Mouse (Mus musculus): Measurements from ENCODE around the gene Nvl.

The Nvl gene

DNA sequence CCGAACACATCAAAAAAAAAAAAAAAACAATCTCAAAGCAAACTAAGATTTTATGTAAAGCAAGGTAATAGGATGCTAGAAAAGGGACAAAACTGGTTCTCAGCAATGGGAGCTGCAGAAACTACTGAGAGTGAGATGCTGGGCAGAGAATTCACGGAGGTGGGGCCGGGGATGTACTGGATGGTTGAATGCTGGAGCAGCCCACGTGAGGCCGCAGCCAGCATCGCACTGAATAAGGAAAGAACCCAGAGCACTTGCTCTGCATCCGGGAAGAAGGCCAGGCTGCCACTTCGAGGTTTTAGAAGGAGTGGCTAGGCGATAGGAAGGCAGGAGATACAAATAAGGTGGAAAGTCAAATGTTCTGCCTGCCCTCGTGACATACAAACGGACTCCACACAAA is 74.3 kb downstream of the Nvl start:
- in situ Hi-C loops (cut with MboI, MseI): loop anchor here (25.0 kb wide), 1 partner anchor 1882 kb away; no protein-coding TSS in a partner anchor

DNA sequence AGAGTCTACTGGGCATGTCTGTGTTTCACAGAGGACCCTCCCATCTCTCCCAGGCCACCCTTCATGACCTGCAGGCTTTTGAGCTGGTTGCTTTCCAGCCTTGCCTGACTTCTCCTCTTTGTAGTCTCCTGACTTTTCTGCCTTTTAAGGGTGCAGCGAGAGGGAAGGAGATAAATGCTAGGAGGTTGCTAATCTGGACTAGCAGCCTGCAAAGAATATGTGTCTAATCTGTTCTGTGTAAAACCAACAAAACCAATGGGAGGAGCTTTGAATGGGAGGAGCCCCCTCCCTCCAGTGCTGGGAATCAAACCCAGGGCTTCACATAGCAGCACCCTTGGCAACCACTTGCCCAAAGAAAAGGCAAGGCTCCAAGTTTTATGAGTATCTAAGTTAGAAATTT is 75.7 kb downstream of the Nvl start:
- in situ Hi-C loops (cut with MboI, MseI): loop anchor here (25.0 kb wide), 1 partner anchor 1881 kb away; no protein-coding TSS in a partner anchor

DNA sequence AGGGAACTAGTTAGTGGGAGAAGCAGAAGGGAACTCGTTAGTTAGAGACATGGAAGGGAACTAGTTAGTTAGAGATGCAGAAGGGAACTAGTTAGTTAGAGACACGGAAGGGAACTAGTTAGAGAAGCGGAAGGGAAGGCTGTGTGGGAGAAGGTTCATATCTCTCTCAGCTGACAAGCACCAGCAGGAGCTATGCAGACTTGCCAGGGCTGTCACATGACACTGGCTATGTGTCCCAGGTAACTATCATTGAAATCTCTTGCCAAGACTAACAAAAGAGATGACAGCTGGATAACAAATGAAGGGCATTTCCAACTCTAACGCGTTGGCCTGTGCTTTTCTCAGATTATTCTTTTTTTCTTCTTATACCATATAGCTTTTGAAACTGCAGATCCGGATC is 79.4 kb downstream of the Nvl start:
- in situ Hi-C loops (cut with MboI, MseI): loop anchor here (25.0 kb wide), 1 partner anchor 1877 kb away; no protein-coding TSS in a partner anchor

DNA sequence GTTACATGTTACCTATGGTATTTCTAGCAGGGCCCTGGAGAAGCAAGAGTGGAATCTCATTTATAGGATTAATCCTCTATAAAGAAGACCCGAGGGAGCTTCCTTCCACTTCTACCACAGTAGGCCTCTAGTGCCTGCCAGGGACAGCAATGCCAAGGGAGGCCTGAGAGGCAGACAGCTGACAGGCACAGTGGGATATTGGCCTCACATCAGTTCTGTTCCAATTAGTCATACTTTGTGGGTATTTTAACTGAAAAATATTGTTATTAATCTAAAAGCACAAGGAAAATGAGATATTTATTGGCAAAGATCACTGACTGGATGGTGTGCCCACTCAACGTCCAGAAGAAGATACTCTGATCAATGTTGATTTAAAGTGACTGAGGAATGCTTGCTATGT is 80.0 kb downstream of the Nvl start:
- in situ Hi-C loops (cut with MboI, MseI): loop anchor here (25.0 kb wide), 1 partner anchor 1877 kb away; no protein-coding TSS in a partner anchor

DNA sequence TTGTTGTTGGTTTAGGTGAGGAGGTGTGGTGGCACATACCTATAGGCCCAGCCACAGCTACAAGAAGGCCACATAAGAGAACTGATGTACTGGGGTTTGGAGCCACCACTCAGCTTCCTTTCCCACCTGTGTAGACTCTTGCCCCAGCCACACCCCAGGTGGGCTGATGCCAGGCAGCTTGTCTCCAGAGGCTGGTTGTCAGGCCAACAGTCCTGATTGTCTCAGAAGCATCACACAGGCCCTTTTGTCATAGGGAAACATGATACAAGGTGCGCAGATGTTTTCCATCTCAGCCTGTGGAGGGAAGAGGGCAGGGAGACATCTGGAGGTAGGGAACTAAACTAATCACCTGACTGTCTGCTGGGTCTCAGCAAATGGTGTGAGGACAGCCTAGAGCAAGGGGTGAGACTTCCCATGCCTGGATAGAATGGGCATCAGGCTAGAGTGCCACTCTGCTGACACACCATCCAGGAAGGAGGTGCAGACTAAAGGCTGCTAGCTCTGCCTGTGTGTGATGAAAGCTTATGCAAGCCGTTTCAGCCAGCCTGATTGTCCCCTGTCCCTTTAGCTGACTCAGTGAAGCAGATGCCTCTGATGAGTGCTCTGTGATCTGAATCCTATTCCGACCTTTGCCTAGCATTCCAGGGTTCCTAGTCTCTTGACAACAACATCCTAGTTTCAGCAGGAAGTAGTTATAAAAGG is 82.1 kb downstream of the Nvl start:
- in situ Hi-C loops (cut with MboI, MseI): loop anchor here (25.0 kb wide), 1 partner anchor 1875 kb away; no protein-coding TSS in a partner anchor

GRCm38 (mm10) chr1:181052898-181053297 is 91.1 kb downstream of the Nvl start:
- in situ Hi-C loops (cut with MboI, MseI): loop anchor here (25.0 kb wide), 1 partner anchor 1866 kb away; no protein-coding TSS in a partner anchor

- in situ Hi-C loops (cut with MboI, MseI): loop anchor here (25.0 kb wide), 1 partner anchor 1864 kb away; no protein-coding TSS in a partner anchor
Observed at GRCm38 (mm10) chr1:181050937-181051336, 93.1 kb downstream of the Nvl start, which contains the start of gene 9130409I23Rik. TSS of gene 9130409I23Rik (plus strand) at chr1:181051237.

- in situ Hi-C loops (cut with MboI, MseI): no loop called here
Observed at GRCm38 (mm10) chr1:181049328-181049842, 94.6 kb downstream of the Nvl start.

DNA sequence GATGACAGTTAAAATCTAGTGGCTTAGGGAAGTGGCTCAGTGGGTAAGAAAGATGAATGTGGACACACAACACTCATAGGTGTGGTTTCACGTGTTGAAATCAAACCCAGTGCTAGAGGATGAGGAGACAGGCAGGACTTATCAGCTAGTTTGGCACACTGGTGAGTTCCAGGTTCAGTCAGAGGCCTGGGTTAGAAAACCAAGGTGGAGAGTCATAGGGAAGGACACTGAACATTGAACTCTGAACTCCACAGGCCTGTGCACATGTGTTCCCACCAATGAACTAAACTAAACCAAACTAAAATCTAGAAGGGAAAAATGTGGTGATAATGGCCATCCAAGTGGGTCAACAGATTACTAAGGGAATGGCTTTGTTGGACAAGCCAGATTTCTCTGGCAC is 96.5 kb downstream of the Nvl start:
- in situ Hi-C loops (cut with MboI, MseI): no loop called here

- in situ Hi-C loops (cut with MboI, MseI): loop anchor here (10.0 kb wide), 1 partner anchor 55 kb away; no protein-coding TSS in a partner anchor
Observed at GRCm38 (mm10) chr1:181039652-181040051, 104.4 kb downstream of the Nvl start.

- in situ Hi-C loops (cut with MboI, MseI): loop anchor here (10.0 kb wide), 1 partner anchor 53 kb away; no protein-coding TSS in a partner anchor
Observed at GRCm38 (mm10) chr1:181037623-181038022, 106.4 kb downstream of the Nvl start.

Data from regulatory T cell (primary cell).